Mouse (Mus musculus): ENCODE data around the gene Mmgt2. TPM values are rescaled to one million over a fixed set of nuclear protein-coding genes. Genes with fewer than 3 reads are reported as not detected.
A peak's percentile ranks its signal among the peaks of the same experiment; 100 is the strongest.
"Not testable (repeated sequence)": the region's sequence is repeated elsewhere in the genome, so short reads cannot be mapped to it uniquely, and the experiment has no call there.

Mmgt2 gene
- total RNA-seq, 2 experiments from 2014 or later, result 16.5 to 17.9 TPM

DNA sequence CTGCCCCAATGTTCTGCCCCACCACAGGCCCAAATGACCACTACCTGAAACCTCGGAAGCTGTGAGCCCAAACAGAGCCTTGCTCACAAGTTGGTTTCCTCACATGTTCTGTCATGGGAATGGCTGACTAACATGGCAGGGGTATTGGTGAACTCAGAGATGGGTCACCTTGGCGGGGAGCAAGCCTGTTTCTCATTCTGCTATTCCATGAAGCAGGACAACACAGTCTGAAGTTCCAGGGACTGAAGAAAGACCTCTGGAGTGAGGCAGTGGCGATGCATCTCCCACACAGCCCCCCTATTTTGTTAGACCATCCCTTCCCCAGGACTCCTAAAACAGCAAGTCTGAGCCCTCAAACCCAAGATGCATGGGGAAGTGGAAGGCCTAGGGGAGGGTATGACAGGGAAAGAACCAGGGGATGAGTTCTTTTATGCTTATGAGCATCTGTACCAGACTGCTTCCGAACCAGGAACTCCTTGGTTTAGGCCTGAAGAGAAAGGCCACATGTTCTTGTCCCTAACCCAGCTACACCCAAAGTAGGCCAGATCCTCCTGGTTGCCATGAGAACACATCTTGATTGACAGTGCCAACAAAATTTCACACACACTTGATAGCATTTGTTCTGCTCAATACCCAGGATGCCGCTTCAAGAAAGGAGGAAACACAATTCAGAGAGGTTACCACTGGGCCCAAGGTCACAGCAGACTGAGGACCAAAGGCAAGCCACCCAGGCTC, 3.7 kb upstream of the Mmgt2 start:
- DNase-seq (ENCODE audit: extremely low spot score in 1 of 2, low spot score in 1 of 2), result no peak

DNA sequence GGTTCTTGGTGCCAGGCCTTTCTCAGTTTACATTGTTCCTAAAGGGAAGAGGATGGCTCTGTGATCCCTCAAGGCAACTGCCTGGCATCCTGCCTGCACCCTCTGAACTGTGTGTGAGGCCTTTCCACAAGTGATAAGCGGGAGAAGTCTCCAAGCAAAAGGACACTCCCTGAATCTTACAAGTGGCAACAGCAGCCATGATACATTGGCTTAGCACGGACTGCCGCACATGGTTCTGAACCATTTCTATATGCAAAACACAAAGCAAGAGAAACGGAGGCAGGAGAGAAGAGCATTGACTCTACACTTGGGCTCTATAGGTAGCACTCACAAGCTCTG, 3.2 kb upstream of the Mmgt2 start:
- DNase-seq (ENCODE audit: extremely low spot score in 1 of 2, low spot score in 1 of 2), result no peak

GRCm38 (mm10) chr11:62645732-62646494, 2.6 kb upstream of the Mmgt2 start:
- no peak for DNase-seq (ENCODE audit: extremely low spot score in 1 of 2, low spot score in 1 of 2)

GRCm38 (mm10) chr11:62646495-62646843, 2.0 kb upstream of the Mmgt2 start:
- DNase-seq (ENCODE audit: extremely low spot score in 1 of 2, low spot score in 1 of 2), result no peak

DNA sequence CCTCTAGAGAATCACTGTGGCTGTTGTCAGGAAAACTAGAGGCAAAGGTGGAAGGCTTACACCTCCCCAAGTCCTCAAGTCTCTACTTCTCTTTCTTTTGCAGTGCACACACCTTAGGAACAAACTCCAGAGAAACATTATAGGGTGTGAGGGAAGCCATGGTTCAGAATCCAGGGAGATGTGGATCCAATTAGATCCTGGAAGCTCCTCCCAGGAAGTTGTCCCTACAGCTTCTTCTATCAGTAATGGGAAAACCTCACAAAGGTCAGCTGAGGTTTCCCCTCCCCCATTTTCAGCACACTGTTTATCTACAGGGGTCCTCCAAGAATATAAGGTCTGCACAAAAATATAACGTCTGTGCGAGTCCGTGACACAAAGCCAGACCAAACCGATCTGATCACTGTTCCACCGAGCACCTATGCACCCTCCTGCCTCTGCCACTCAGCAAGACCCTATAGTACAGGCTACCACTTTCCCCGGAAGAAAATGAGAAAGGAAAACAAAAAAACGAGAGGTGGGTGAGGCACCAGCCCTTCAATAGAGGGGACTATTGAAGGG, 1.4 kb upstream of the Mmgt2 start:
- DNase-seq (ENCODE audit: extremely low spot score in 1 of 2, low spot score in 1 of 2), result no peak

DNA sequence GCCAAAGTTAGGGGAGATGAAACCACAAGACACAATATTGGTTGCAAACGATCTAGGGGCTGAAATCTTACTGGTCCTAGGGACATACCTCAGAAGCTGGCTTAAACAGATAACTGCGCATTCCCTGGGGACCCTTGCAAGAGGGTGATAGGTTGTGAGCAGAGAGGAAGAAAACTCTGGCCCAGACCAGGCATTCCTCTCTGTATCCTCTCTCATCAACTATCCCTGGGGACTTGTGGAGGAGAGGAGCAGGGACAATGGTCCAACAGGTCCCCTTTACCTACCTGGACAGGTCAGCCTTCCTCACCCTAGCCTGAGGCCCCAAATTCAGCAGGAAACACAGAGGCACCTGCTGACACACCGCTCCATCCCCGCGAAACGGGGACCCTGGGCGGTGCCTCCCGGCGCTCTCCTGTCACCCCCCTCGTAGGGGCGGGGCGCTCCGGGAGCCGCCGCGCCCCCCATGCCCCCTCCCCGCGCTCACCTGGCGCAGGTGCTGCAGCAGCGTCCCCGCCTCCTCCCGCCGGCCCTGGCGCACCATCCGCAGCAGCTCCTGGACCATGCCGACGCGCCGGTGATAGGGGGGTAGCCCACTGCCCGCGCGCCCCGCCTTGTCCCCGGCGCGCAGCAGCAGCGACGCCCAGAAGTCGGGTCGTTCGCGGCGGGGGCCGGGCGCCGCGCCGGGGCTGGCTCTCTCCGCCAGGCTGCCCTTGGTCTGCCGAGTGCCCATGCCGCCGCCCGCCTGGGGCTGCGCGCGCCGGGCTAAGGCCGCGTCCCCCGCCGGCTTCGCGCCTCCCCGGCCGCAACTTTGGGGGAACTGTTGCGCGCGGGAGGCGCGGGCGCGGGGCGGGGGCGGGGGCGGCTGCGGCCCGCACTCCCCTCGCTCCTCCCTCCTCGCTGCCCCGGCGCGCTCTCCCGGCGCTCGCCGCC, 538 bp upstream of the Mmgt2 start, which contains the start of gene Lrrc75a:
Gene Lrrc75a, minus strand, starts transcription at position 863 of the 930 bp plus-strand sequence.
- DNase-seq (ENCODE audit: extremely low spot score in 1 of 2, low spot score in 1 of 2), result peak in 1 of 2 experiments; percentile 20

GRCm38 (mm10) chr11:62649803-62650202, 1.3 kb downstream of the Mmgt2 start:
- DNase-seq (ENCODE audit: extremely low spot score in 1 of 2, low spot score in 1 of 2), result not testable (repeated sequence)

- no peak for DNase-seq (ENCODE audit: extremely low spot score in 1 of 2, low spot score in 1 of 2)
These were observed 3.1 kb downstream of the Mmgt2 start for GRCm38 (mm10) chr11:62651563-62651962.

DNA sequence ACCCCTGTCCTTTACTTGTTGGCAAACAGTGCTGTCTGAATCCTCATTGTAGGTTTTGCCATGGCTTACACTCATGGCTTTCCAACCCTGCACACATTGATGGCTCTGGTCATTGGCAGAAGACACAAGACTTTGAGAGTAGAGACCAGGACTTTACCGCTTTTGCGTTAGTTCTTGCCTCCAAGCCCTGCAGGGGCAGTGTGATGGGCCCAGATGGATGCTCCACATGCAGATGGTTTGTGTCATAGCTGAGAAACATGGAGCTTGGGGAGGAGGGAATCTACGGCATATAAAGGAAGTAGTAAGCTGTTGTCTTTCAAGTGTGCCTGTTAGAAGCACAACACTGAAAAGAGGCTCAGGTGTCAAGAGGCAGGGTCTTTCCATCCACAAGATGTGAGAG, 3.6 kb downstream of the Mmgt2 start:
- no peak for DNase-seq (ENCODE audit: extremely low spot score in 1 of 2, low spot score in 1 of 2)

DNA sequence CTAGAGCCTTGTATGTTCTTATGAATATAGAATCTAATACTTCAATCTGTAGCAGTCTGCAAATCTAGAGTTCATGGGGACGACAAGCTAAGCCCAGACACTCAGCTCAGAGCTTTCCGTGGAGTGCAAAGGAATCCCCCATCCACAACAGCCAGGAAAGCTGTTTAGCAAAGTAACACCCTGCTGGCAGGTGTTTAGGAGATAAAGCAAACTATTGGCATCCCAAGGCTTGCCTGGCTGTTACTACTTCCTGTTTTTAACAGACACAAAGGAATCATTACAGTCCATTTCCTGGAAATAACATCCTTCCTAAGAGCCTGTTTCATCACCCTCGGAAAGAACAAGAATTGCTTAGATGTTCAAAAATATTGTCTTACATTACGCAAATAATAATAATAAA, 12.4 kb downstream of the Mmgt2 start:
- DNase-seq (ENCODE audit: extremely low spot score in 1 of 2, low spot score in 1 of 2), result no peak

DNA sequence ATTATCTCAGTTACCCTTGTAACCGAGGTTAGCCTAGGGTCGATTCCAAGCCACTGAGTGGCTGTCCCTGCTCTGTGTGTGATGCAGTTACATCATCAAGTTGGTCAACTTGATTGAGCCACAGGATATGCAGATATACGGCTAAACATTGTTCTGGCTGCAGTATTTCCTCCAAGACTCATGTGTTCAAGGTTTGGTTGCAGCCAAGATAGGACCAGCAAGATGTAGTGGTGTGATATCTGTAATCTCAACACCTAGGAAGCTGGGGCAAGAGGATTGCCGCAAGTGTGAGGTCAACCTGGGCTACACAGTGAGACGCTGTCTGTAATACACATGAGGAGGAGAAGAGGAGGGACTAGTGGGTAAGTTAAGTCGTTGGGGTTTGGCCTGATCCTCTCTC, 15.8 kb downstream of the Mmgt2 start:
- no peak for DNase-seq (ENCODE audit: extremely low spot score in 1 of 2, low spot score in 1 of 2)

DNA sequence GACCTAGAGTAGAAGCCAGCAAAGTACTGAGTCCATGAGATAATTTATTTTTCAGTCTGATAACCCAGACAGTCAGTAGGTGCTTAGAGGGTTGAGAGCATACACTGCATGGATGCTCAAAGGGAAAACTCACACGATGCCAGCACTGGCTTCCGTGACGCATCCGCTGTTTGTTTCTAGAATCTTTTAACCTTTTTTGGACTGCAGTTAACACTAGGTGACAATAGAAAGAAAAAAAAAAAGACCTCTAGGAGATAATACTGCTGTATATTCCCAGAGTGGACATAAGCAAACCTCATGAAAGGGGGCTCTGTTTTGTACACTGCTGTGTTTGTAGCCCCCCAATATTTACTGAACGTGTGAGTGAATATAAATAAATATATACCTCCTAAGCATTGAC, 20.5 kb downstream of the Mmgt2 start:
- no peak for DNase-seq (ENCODE audit: extremely low spot score in 1 of 2, low spot score in 1 of 2)

- peak in 1 of 2 experiments; percentile 16 for DNase-seq (ENCODE audit: extremely low spot score in 1 of 2, low spot score in 1 of 2)
These were observed 21.0 kb downstream of the Mmgt2 start for GRCm38 (mm10) chr11:62669471-62669870.

GRCm38 (mm10) chr11:62670006-62670405, 21.5 kb downstream of the Mmgt2 start:
- no peak for DNase-seq (ENCODE audit: extremely low spot score in 1 of 2, low spot score in 1 of 2)

GRCm38 (mm10) chr11:62675480-62676289, 27.2 kb downstream of the Mmgt2 start:
- DNase-seq (ENCODE audit: extremely low spot score in 1 of 2, low spot score in 1 of 2), result peak in 1 of 2 experiments; percentile 40

DNA sequence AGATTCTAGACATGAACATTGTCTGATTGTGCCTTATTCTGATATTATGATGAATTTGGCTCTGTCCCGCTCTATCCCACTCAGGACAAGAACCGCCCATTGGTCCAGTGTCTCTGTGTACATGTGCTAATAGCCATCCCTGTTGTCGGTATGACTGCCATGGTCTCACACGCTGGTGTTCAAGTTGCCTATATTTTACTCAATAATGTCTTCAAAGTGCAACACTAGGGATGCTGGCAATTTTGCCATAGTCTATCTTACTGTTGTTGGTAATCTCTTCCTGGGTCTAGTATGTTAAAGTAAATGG, 27.8 kb downstream of the Mmgt2 start:
- no peak for DNase-seq (ENCODE audit: extremely low spot score in 1 of 2, low spot score in 1 of 2)

GRCm38 (mm10) chr11:62678778-62679354, 30.4 kb downstream of the Mmgt2 start:
- DNase-seq (ENCODE audit: extremely low spot score in 1 of 2, low spot score in 1 of 2), result no peak

DNA sequence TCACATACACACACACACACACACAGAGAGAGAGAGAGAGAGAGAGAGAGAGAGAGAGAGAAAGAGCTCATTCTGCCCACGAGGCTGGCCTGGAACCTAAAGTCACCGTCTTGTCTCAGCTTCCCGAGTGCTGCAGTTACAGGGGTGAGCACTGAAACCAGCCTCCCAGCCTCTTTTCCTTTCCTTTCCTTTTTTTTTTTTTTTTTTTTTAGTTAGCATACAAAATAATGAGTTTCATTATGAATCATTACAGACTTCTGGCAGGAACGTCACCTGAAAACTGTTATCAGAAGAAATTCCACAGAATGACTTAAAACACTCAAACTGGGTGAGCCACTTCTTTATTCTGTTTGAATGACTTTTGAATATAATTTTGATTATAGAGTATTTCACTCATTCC, 31.5 kb downstream of the Mmgt2 start:
- DNase-seq (ENCODE audit: extremely low spot score in 1 of 2, low spot score in 1 of 2), result no peak

DNA sequence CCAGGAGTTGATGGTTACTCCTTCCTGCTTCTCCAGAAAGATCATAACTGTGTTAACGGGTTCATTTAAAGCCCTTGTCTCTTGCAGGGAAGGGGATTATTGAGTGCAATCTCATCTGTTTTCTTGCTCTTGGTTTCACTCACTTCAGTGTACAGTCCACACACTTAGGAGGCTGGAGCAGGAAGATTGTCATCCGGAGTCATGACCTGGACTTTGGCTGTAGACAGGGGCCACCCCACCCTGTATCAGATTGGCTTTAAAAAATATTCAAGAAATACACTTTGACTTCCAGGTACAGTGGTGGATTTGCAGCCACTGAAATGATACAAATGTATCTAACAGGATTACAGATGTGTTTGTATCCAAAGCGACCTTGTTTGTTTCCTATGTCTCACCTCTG, 43.1 kb downstream of the Mmgt2 start:
- no peak for DNase-seq (ENCODE audit: extremely low spot score in 1 of 2, low spot score in 1 of 2)
